Mouse (Mus musculus) forebrain, postnatal 0 days (tissue): ENCODE data around the gene Pgpep1. TPM values are rescaled to one million over a fixed set of nuclear protein-coding genes. Genes with fewer than 3 reads are reported as not detected.

Experiments
- ATAC-seq: fragments of 200-750 bp; cut with Nextera tagmentation; 2 replicates; pipeline ENCODE4 v1.8.0; 2017; ENCODE audit warnings: mild to moderate bottlenecking, moderate library complexity
- DNase-seq: peaks from one replicate; pipeline ENCODE4 v3.0.0-alpha.2; 2015
- H3K27ac ChIP-seq: fragments of 300-500 bp; sonication (generic); 2 replicates; pipeline ENCODE4 v1.5.1; 2014; ENCODE audit warnings: low read depth, mild to moderate bottlenecking, antibody characterized with exemption, low read length, moderate library complexity, mixed read lengths
- H3K27me3 ChIP-seq: fragments of 300-500 bp; sonication (generic); 2 replicates; pipeline ENCODE4 v1.6.1; 2014; ENCODE audit warnings: mild to moderate bottlenecking, low read length, mixed read lengths; ENCODE audit not compliant: insufficient read depth
- H3K36me3 ChIP-seq: fragments of 300-500 bp; sonication (generic); 2 replicates; pipeline ENCODE4 v1.6.1; 2014; ENCODE audit warnings: mild to moderate bottlenecking, moderate library complexity; ENCODE audit not compliant: insufficient read depth
- H3K4me1 ChIP-seq: fragments of 300-500 bp; sonication (generic); 2 replicates; pipeline ENCODE4 v1.6.1; 2014; ENCODE audit warnings: antibody characterized with exemption; ENCODE audit not compliant: insufficient read depth
- H3K4me2 ChIP-seq: fragments of 300-500 bp; sonication (generic); 2 replicates; pipeline ENCODE4 v1.6.1; 2014; ENCODE audit warnings: low read depth, mild to moderate bottlenecking, moderate library complexity
- H3K4me3 ChIP-seq: fragments of 300-500 bp; sonication (generic); 2 replicates; pipeline ENCODE4 v1.5.1; 2014; ENCODE audit warnings: low read depth, low read length, mixed read lengths
- H3K9ac ChIP-seq: fragments of 300-500 bp; sonication (generic); 2 replicates; pipeline ENCODE4 v1.6.1; 2014; ENCODE audit warnings: mild to moderate bottlenecking
- H3K9me3 ChIP-seq: fragments of 300-500 bp; sonication (generic); 2 replicates; pipeline ENCODE4 v1.6.1; 2016; ENCODE audit warnings: low read length
- CTCF ChIP-seq: sonication (generic); IDR thresholded peaks from 2 replicates; pipeline ENCODE4 v1.5.1; 2016; ENCODE audit warnings: antibody characterized with exemption, control low read depth, low read depth
- WGBS: fragments of 180-500 bp; shearing (Covaris S2); extraction: QIAGEN DNeasy Blood & Tissue Kit; methylation state at CpG from one replicate; pipeline ENCODE4 v1.1.7; 2014; 5-methylcytosine and 5-hydroxymethylcytosine counted together
- polyA plus RNA-seq: library from polyadenylated mRNA; unstranded; fragments of >200 nt; fragmentation: Nextera tagmentation; extraction: Ambion mirVana; gene quantifications from 2 replicates; pipeline ENCODE4 v1.2.1, GENCODE M21; 2015
- total RNA-seq: library from RNA; depleted of rRNA; stranded (reverse); fragments of >200 nt; gene quantifications from 2 replicates; pipeline ENCODE4 v1.2.3, GENCODE M21; 2014; rRNA removed

Gene Pgpep1
- total and polyA plus RNA-seq, 2 experiments from 2014 or later: 22.1 to 26.1 TPM

DNA sequence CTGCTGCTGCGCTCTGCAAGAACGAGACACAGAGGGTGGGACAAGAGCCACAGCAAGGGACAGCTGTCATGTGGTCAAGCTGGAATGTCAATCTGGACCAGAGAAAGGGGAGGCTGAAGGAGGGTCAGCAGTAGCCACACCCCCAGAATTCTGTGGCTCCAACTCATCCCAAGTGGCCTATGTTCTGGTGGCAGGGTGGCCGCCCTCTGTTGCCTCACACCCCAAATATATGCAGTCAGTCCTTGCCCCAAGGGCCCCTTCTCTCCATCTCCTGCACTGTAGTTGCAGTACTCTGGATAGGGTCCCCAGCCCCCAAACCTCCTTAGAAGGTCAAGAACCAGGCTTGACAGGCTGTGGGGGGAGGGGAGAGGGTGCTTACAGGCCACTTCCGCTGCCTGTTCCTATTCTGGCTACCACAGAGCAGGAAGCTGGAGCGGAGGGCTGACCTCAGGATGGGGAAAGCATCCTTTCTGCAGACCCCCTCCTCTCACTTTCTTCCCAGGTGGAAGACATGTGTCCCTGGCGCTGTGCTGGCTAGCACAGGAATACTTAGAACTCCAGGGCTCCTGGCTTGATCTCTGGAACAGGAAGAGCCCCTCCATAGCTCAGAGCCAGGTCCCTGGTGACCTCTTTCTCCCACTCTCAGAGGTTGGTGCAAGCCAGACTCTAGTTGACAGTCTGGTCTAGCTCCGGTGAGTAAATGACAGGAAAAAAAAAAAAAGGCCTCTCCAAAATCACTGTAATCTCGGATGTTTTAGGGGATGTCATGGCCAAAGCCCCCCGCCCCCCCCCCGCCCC, 59.5 kb downstream of the Pgpep1 start:
- 22% methylated on average over 10 of the region's 10 CpGs for WGBS
- Histone ChIP-seq H3K27me3 (no peaks in the 10 kb centered on the region), H3K9ac (peak overlapping the region; percentile 14; the same call in 1 of the 2 replicates), H3K27ac (peak overlapping the region; percentile 59), H3K4me1 (peaks cover 20% of the 10 kb centered on the region), H3K36me3 (peaks cover 11% of the 10 kb centered on the region; the same call in 1 of the 2 replicates), H3K9me3 (no peaks in the 10 kb centered on the region), H3K4me2 (peak overlapping the region; percentile 46), H3K4me3 (no peak overlapping the region; the same call in none of the 2 replicates)
- ATAC-seq (no peak), DNase-seq (no peak)
- TF ChIP-seq CTCF: no peak

DNA sequence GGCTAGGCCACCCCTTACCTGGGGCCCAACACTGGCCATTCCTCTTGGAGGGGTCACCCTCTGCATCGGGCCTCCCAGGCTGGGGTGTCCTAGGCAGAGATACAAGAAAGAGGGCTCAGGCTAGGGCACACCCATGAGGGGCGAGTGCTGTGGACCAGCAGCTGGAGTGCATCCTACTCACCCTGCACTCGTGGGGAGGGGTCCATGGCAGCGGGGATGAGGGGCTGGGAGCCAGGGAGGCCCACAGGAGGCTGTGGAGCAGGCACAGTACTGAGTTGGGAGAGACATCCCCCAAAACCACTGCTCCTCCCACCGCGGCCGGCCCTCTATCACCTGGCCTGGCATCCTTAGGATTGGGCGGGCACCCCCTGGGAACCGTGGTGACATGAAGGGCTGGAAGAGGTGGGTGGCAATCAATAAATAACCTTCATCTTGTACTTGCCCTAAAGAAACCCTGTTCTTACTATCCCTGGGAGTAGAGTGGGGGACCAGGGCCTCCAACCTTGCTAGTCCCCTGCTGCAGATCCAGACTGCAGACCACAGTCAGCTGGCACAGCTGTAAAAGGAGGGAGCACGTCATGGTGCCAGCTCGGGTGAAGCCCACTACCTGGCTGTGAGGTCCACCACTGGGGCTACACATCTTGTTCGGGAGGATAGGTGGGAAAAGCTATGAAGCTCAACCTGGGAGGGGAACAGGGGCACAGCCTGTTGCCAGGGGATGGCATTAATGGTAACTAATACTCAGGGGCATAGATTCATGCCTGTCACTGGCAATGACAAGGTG, 60.5 kb downstream of the Pgpep1 start:
- ATAC-seq (no peak), DNase-seq (no peak)
- H3K27me3 ChIP-seq: no peaks in the 10 kb centered on the region
- peaks cover 11% of the 10 kb centered on the region; the same call in 1 of the 2 replicates for H3K36me3 ChIP-seq
- 84% methylated on average over 12 of the region's 12 CpGs for WGBS
- no peak for TF ChIP-seq CTCF
- H3K9ac ChIP-seq: no peak overlapping the region
- H3K4me2 ChIP-seq: no peak overlapping the region
- H3K4me3 ChIP-seq: no peak overlapping the region
- H3K27ac ChIP-seq: no peak overlapping the region
- no peaks in the 10 kb centered on the region for H3K9me3 ChIP-seq
- peaks cover 29% of the 10 kb centered on the region for H3K4me1 ChIP-seq

DNA sequence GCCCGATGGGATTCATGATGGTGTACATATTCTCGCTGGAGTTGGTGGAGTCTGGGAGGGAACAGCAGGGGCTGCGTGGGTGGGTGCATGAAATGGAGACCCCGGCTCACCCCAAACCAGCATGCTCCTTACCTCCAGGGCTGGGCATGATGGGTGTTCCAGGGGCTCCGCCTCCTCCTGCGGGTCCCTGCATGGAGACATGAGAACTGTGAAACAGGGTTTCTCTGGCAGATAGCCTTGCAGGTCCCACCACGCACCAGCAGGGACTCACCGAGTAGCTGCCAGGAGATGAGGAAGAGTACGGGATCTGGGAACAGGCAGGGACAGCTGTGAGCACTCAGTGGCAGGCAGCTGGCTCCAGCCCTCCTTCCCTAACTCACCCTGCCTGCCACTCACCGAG, 61.5 kb downstream of the Pgpep1 start:
- DNase-seq: no peak
- peak; percentile 3; the same call in 1 of the 2 replicates for ATAC-seq
- Histone ChIP-seq H3K9ac (peak overlapping the region; percentile 60), H3K4me1 (peaks cover 29% of the 10 kb centered on the region), H3K4me2 (peak overlapping the region; percentile 74), H3K27me3 (no peaks in the 10 kb centered on the region), H3K9me3 (no peaks in the 10 kb centered on the region), H3K27ac (no peak overlapping the region), H3K4me3 (peak overlapping the region; percentile 42), H3K36me3 (peaks cover 11% of the 10 kb centered on the region; the same call in 1 of the 2 replicates)
- no peak; the same call in 1 of the 2 replicates for TF ChIP-seq CTCF
- 18% methylated on average over 10 of the region's 10 CpGs for WGBS

DNA sequence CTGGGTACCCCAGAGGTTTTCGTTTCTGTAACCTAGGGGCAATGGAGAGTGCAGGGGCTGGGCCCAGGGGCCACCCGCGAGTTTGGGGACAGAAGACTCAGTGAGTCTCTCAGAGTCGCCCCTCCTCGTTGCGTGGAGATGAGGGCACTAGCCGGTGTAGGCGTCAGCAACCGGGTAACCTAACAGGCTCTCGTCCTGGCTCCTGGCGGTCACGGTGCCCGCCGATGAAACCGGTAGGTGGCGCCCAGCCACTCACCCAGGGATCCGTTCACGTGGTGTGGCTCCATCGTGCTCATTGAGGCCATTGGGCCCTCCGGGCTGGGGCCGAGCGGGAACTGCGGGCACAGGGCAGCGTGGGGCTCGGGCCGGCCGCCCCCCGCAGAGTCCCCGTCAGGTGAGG, 61.9 kb downstream of the Pgpep1 start:
- H3K27ac ChIP-seq: peak overlapping the region; percentile 16; the same call in 1 of the 2 replicates
- peak; percentile 67 for ATAC-seq

DNA sequence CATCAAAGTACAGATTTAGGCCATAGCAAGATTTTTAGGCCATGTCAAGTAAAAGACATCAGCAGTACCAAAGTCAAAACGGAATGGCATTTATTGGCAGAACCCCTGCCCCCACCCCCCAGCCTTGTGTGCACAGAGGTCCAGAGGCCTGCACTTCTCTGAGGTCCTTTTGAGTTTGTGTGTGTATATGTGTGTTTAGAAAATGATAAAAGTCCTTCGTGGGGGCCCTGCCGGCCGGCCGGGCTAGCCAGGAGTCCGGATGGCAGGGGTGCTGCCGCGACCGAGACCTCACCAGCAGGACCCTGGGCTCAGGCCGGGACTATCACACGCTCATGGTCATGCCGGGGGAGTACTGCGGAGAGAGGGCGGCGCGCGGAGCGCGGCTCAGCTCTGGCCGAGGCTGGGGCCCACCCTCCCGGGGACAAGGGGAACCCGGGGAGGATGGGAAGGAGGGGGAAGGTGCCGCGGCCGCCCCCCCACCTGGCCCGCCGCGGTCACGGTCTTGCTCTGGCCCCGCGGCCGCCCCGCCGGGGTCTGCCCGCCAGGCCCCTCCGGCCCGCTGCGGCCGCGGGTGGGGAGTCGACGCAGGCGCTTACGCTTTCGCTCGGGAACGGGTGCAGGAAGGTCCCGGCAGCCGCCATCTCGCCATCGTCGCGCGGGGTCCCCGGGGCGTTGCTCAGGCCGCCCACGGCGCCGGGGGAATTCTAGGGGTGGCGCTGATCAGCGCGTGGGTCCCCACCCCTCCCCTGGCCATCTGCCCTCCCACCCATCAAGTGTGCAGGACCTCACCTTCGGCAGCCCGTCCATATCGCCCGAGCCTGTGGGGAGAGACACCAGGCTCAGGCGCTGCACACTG, 62.5 kb downstream of the Pgpep1 start:
- H3K4me3 ChIP-seq: peak overlapping the region; percentile 42
- no peaks in the 10 kb centered on the region for H3K27me3 ChIP-seq
- DNase-seq (no peak), ATAC-seq (no peak)
- peaks cover 8% of the 10 kb centered on the region; the same call in 1 of the 2 replicates for H3K36me3 ChIP-seq
- no peaks in the 10 kb centered on the region for H3K9me3 ChIP-seq
- WGBS: 12% methylated on average over 50 of the region's 68 CpGs
- TF ChIP-seq CTCF: no peak
- H3K9ac ChIP-seq: peak overlapping the region; percentile 60
- peaks cover 29% of the 10 kb centered on the region for H3K4me1 ChIP-seq
- peak overlapping the region; percentile 74 for H3K4me2 ChIP-seq
- peak overlapping the region; percentile 16; the same call in 1 of the 2 replicates for H3K27ac ChIP-seq

More for the DNA sequence above, 61.9 kb downstream of the Pgpep1 start:
- Histone ChIP-seq H3K4me2 (peak overlapping the region; percentile 74), H3K9ac (peak overlapping the region; percentile 60), H3K9me3 (no peaks in the 10 kb centered on the region), H3K27me3 (no peaks in the 10 kb centered on the region), H3K4me1 (peaks cover 29% of the 10 kb centered on the region), H3K36me3 (peaks cover 11% of the 10 kb centered on the region; the same call in 1 of the 2 replicates), H3K4me3 (peak overlapping the region; percentile 42)
- WGBS: 4% methylated on average over 29 of the region's 29 CpGs
- DNase-seq: peak; percentile 84
- TF ChIP-seq CTCF: peak; percentile 85

DNA sequence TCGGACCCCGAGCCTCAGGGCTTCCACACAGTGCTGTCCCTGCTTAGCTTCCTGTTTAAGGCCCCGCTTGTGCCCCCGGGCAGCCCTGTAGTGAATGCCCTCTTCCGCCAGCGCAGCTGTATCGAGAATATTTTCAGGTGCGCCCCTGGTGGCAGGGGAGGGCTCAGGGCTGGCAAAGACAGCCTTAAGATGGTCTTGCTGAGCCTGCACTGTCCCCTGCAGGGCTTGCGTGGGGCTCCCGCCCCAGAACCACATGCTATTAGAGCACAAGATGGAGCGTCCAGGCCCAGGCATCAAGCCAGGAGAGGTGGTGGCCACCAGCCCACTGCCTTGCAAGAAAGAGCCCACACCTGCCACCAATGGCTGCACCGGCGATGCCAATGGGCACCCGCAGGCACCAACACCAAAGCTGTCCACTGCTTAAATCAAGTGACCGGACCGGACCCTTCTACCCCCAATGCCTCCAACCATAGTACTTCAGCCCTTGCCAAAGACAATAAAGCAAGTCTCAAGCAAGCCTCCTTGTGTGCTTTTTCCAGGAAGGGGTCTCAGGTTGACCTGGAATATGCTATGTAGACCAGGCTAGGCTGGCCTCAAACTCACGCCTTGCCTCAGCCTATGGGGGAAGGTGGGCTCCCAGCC, 63.3 kb downstream of the Pgpep1 start:
- 79% methylated on average over 17 of the region's 17 CpGs for WGBS
- Histone ChIP-seq H3K4me1 (peaks cover 29% of the 10 kb centered on the region), H3K27me3 (no peaks in the 10 kb centered on the region), H3K4me3 (no peak overlapping the region; the same call in 1 of the 2 replicates), H3K27ac (no peak overlapping the region), H3K36me3 (peaks cover 6% of the 10 kb centered on the region; the same call in 1 of the 2 replicates), H3K9me3 (no peaks in the 10 kb centered on the region), H3K4me2 (peak overlapping the region; percentile 74; the same call in 1 of the 2 replicates), H3K9ac (0 out of 2 replicates have a peak overlapping the region, but pooled peaks have one; percentile 60)
- peak; percentile 49 for TF ChIP-seq CTCF
- DNase-seq (peak; percentile 25), ATAC-seq (no peak)

Other genes with a start within 250 kb of the Pgpep1 start
- 41.2 and 51.7 TPM in 2 replicates for gene Crtc1, start 220.8 kb downstream of the Pgpep1 start, total RNA-seq
- 43.8 and 52.9 TPM in 2 replicates for gene Crtc1, start 220.8 kb downstream of the Pgpep1 start, polyA plus RNA-seq
- gene Klhl26, start 183.4 kb downstream of the Pgpep1 start, total RNA-seq: 29.9 and 34.8 TPM in 2 replicates
- gene Klhl26, start 183.4 kb downstream of the Pgpep1 start, polyA plus RNA-seq: 30.8 and 35.3 TPM in 2 replicates
- 96.0 and 115 TPM in 2 replicates for gene Tmem59l, start 173.0 kb downstream of the Pgpep1 start, total RNA-seq
- gene Tmem59l, start 173.0 kb downstream of the Pgpep1 start, polyA plus RNA-seq: 147 and 150 TPM in 2 replicates
- gene Crlf1, start 167.2 kb downstream of the Pgpep1 start, total RNA-seq: 6.5 and 20.9 TPM in 2 replicates
- gene Crlf1, start 167.2 kb downstream of the Pgpep1 start, polyA plus RNA-seq: 24.6 and 34.5 TPM in 2 replicates
- gene Rex1bd, start 153.6 kb downstream of the Pgpep1 start, total RNA-seq: 130 and 148 TPM in 2 replicates
- gene Rex1bd, start 153.6 kb downstream of the Pgpep1 start, polyA plus RNA-seq: 200 and 247 TPM in 2 replicates
- gene Uba52, start 149.6 kb downstream of the Pgpep1 start, total RNA-seq: 459 and 595 TPM in 2 replicates
- 808 and 1,035 TPM in 2 replicates for gene Uba52, start 149.6 kb downstream of the Pgpep1 start, polyA plus RNA-seq
- gene Fkbp8, start 132.7 kb downstream of the Pgpep1 start, total RNA-seq: 559 and 592 TPM in 2 replicates
- gene Fkbp8, start 132.7 kb downstream of the Pgpep1 start, polyA plus RNA-seq: 385 and 426 TPM in 2 replicates
- gene Kxd1, start 132.4 kb downstream of the Pgpep1 start, total RNA-seq: 39.1 and 43.5 TPM in 2 replicates
- 51.6 and 51.9 TPM in 2 replicates for gene Kxd1, start 132.4 kb downstream of the Pgpep1 start, polyA plus RNA-seq
- 16.2 and 18.4 TPM in 2 replicates for gene Ell, start 120.9 kb downstream of the Pgpep1 start, total RNA-seq
- gene Ell, start 120.9 kb downstream of the Pgpep1 start, polyA plus RNA-seq: 9.7 and 11.0 TPM in 2 replicates
- gene Isyna1, start 66.0 kb downstream of the Pgpep1 start, total RNA-seq: 127 and 136 TPM in 2 replicates
- 93.3 and 106 TPM in 2 replicates for gene Isyna1, start 66.0 kb downstream of the Pgpep1 start, polyA plus RNA-seq
- 197 and 249 TPM in 2 replicates for gene Ssbp4, start 51.5 kb downstream of the Pgpep1 start, total RNA-seq
- 204 and 221 TPM in 2 replicates for gene Ssbp4, start 51.5 kb downstream of the Pgpep1 start, polyA plus RNA-seq
- gene Lrrc25, start 44.2 kb downstream of the Pgpep1 start, total RNA-seq: 1.4 and 2.8 TPM in 2 replicates
- 1.2 TPM in 2 replicates for gene Lrrc25, start 44.2 kb downstream of the Pgpep1 start, polyA plus RNA-seq
- 0.90 TPM in 1 of 2 replicates, not detected in the other for gene Gdf15, start 27.9 kb downstream of the Pgpep1 start, total RNA-seq
- 0.18 and 0.26 TPM in 2 replicates for gene Gdf15, start 27.9 kb downstream of the Pgpep1 start, polyA plus RNA-seq
- gene Lsm4, start 12.9 kb upstream of the Pgpep1 start, total RNA-seq: 93.7 and 140 TPM in 2 replicates
- 177 and 231 TPM in 2 replicates for gene Lsm4, start 12.9 kb upstream of the Pgpep1 start, polyA plus RNA-seq
- 333 and 392 TPM in 2 replicates for gene Jund, start 38.6 kb upstream of the Pgpep1 start, total RNA-seq
- gene Jund, start 38.6 kb upstream of the Pgpep1 start, polyA plus RNA-seq: 108 and 114 TPM in 2 replicates
- 0.33 TPM in 1 of 2 replicates, not detected in the other for gene Iqcn, start 43.1 kb upstream of the Pgpep1 start, total RNA-seq
- gene Iqcn, start 43.1 kb upstream of the Pgpep1 start, polyA plus RNA-seq: 0.03 and 0.08 TPM in 2 replicates
- gene Gm3336, start 58.2 kb upstream of the Pgpep1 start, total RNA-seq: not detected in 2 replicates
- not detected in 2 replicates for gene Gm3336, start 58.2 kb upstream of the Pgpep1 start, polyA plus RNA-seq
- gene Pde4c, start 63.3 kb upstream of the Pgpep1 start, total RNA-seq: 0.48 and 0.62 TPM in 2 replicates
- 0.10 and 0.23 TPM in 2 replicates for gene Pde4c, start 63.3 kb upstream of the Pgpep1 start, polyA plus RNA-seq
- gene Rab3a, start 94.3 kb upstream of the Pgpep1 start, total RNA-seq: 450 and 499 TPM in 2 replicates
- 632 and 673 TPM in 2 replicates for gene Rab3a, start 94.3 kb upstream of the Pgpep1 start, polyA plus RNA-seq
- gene Mpv17l2, start 100.6 kb upstream of the Pgpep1 start, total RNA-seq: 33.7 and 39.9 TPM in 2 replicates
- gene Mpv17l2, start 100.6 kb upstream of the Pgpep1 start, polyA plus RNA-seq: 60.4 and 61.9 TPM in 2 replicates
- 160 and 170 TPM in 2 replicates for gene Pik3r2, start 116.3 kb upstream of the Pgpep1 start, total RNA-seq
- gene Pik3r2, start 116.3 kb upstream of the Pgpep1 start, polyA plus RNA-seq: 147 and 153 TPM in 2 replicates
- 26.2 and 60.0 TPM in 2 replicates for gene Mast3, start 144.7 kb upstream of the Pgpep1 start, total RNA-seq
- 20.3 and 25.2 TPM in 2 replicates for gene Mast3, start 144.7 kb upstream of the Pgpep1 start, polyA plus RNA-seq
- 0.05 TPM in 1 of 2 replicates, not detected in the other for gene Il12rb1, start 148.1 kb upstream of the Pgpep1 start, total RNA-seq
- gene Il12rb1, start 148.1 kb upstream of the Pgpep1 start, polyA plus RNA-seq: not detected in 2 replicates
- gene Arrdc2, start 179.3 kb upstream of the Pgpep1 start, total RNA-seq: 15.4 and 25.9 TPM in 2 replicates
- gene Arrdc2, start 179.3 kb upstream of the Pgpep1 start, polyA plus RNA-seq: 5.6 and 7.1 TPM in 2 replicates
- gene Kcnn1, start 202.9 kb upstream of the Pgpep1 start, total RNA-seq: 20.5 and 31.5 TPM in 2 replicates
- 9.4 and 9.8 TPM in 2 replicates for gene Kcnn1, start 202.9 kb upstream of the Pgpep1 start, polyA plus RNA-seq
- 34.7 and 59.9 TPM in 2 replicates for gene Ccdc124, start 213.5 kb upstream of the Pgpep1 start, total RNA-seq
- 161 and 175 TPM in 2 replicates for gene Ccdc124, start 213.5 kb upstream of the Pgpep1 start, polyA plus RNA-seq
- gene Slc5a5, start 232.4 kb upstream of the Pgpep1 start, total RNA-seq: 1.5 and 2.2 TPM in 2 replicates
- 2.4 and 3.6 TPM in 2 replicates for gene Slc5a5, start 232.4 kb upstream of the Pgpep1 start, polyA plus RNA-seq
- gene Rpl18a, start 237.0 kb upstream of the Pgpep1 start, total RNA-seq: 1,945 and 2,194 TPM in 2 replicates
- gene Rpl18a, start 237.0 kb upstream of the Pgpep1 start, polyA plus RNA-seq: 2,793 and 3,853 TPM in 2 replicates
- gene Map1s, start 245.5 kb upstream of the Pgpep1 start, total RNA-seq: 57.2 and 68.1 TPM in 2 replicates
- 52.7 and 63.9 TPM in 2 replicates for gene Map1s, start 245.5 kb upstream of the Pgpep1 start, polyA plus RNA-seq